Mouse (Mus musculus) c-Kit-positive CD71-negative TER-119-negative erythroid progenitor cells, embryonic 14.5 days (primary cell): ENCODE data around the gene Adora2b.
"Not testable (repeated sequence)": the region's sequence is repeated elsewhere in the genome, so short reads cannot be mapped to it uniquely, and the experiment has no call there.

Experiments used
- DNase-seq: peaks from one replicate; pipeline ENCODE4 v3.0.0-alpha.2; 2013; ENCODE audit warnings: low read depth

Gene Adora2b

GRCm38 (mm10) chr11:62264018-62264417 is 15.2 kb downstream of the Adora2b start:
- no peak for DNase-seq

GRCm38 (mm10) chr11:62265642-62266041 is 16.9 kb downstream of the Adora2b start:
- DNase-seq: no peak

GRCm38 (mm10) chr11:62266466-62267214 is 17.9 kb downstream of the Adora2b start:
- no peak for DNase-seq

GRCm38 (mm10) chr11:62268381-62268780 is 19.6 kb downstream of the Adora2b start:
- no peak for DNase-seq

- no peak for DNase-seq
Measured at GRCm38 (mm10) chr11:62269097-62269496, 20.3 kb downstream of the Adora2b start.

- DNase-seq: no peak
Measured at GRCm38 (mm10) chr11:62270851-62271250, 22.1 kb downstream of the Adora2b start.

- no peak for DNase-seq
Measured at GRCm38 (mm10) chr11:62277086-62277485, 28.3 kb downstream of the Adora2b start.

GRCm38 (mm10) chr11:62278027-62278426 is 29.2 kb downstream of the Adora2b start:
- peak; percentile 77 for DNase-seq

GRCm38 (mm10) chr11:62280675-62281600 is 32.2 kb downstream of the Adora2b start, which contains the start of the genes Zswim7 and Ttc19:
Gene Zswim7, minus strand, starts transcription at chr11:62281375.
Gene Ttc19, plus strand, starts transcription at chr11:62281473.
- DNase-seq: peak; percentile 83

- no peak for DNase-seq
Measured at GRCm38 (mm10) chr11:62281601-62281997, 32.8 kb downstream of the Adora2b start.

GRCm38 (mm10) chr11:62284020-62284419 is 35.2 kb downstream of the Adora2b start:
- not testable (repeated sequence) for DNase-seq

- no peak for DNase-seq
Measured at GRCm38 (mm10) chr11:62285020-62285419, 36.2 kb downstream of the Adora2b start.

- no peak for DNase-seq
Measured at GRCm38 (mm10) chr11:62287700-62288099, 38.9 kb downstream of the Adora2b start.

GRCm38 (mm10) chr11:62294121-62294520 is 45.3 kb downstream of the Adora2b start:
- no peak for DNase-seq

GRCm38 (mm10) chr11:62298883-62299282 is 50.1 kb downstream of the Adora2b start:
- no peak for DNase-seq

- DNase-seq: no peak
Measured at GRCm38 (mm10) chr11:62305866-62306265, 57.1 kb downstream of the Adora2b start.

- no peak for DNase-seq
Measured at GRCm38 (mm10) chr11:62309296-62309695, 60.5 kb downstream of the Adora2b start.

GRCm38 (mm10) chr11:62314984-62315383 is 66.2 kb downstream of the Adora2b start:
- DNase-seq: no peak
